Mouse (Mus musculus): ENCODE data around the gene Xrn2. TPM values are rescaled to one million over a fixed set of nuclear protein-coding genes. Genes with fewer than 3 reads are reported as not detected.

The Xrn2 gene
- polyA plus RNA-seq, 1 experiment from 2014 or later, result 80.9 TPM

Other genes with a start within 250 kb of the Xrn2 start
- gene Kiz, start 157.1 kb upstream of the Xrn2 start, polyA plus RNA-seq (2014; fragmentation: Nextera tagmentation; extraction: Ambion mirVana), result 27.2 and 27.4 TPM in 2 replicates
- not detected in 2 replicates for gene Nkx2-4, start 72.4 kb downstream of the Xrn2 start, polyA plus RNA-seq (2014; fragmentation: Nextera tagmentation; extraction: Ambion mirVana)
- 5.0 and 5.1 TPM in 2 replicates for gene Nkx2-2, start 181.2 kb downstream of the Xrn2 start, polyA plus RNA-seq (2014; fragmentation: Nextera tagmentation; extraction: Ambion mirVana)

Measured in hindbrain, embryonic 14.5 days (tissue).